Mouse (Mus musculus) adrenal gland, postnatal 4 days (tissue): Measurements from ENCODE around the gene Npepps. TPM values are rescaled to one million over a fixed set of nuclear protein-coding genes. Genes with fewer than 3 reads are reported as not detected.
"Not testable (repeated sequence)": the region's sequence is repeated elsewhere in the genome, so short reads cannot be mapped to it uniquely, and the experiment has no call there.

ENCODE experiments used
- DNase-seq, 2 experiments: peaks; one replicate each; pipeline ENCODE4 v3.0.0; 2021 to 2022; ENCODE audit warnings: low spot score in 2 of 2, mixed read lengths in 2 of 2
- total RNA-seq, 2 experiments: library from RNA; stranded (reverse); gene quantifications; 2 replicates each; pipeline ENCODE4 v1.2.3; 2021

Gene Npepps
- total RNA-seq, 2 experiments from 2014 or later: 66.3 to 80.3 TPM

DNA sequence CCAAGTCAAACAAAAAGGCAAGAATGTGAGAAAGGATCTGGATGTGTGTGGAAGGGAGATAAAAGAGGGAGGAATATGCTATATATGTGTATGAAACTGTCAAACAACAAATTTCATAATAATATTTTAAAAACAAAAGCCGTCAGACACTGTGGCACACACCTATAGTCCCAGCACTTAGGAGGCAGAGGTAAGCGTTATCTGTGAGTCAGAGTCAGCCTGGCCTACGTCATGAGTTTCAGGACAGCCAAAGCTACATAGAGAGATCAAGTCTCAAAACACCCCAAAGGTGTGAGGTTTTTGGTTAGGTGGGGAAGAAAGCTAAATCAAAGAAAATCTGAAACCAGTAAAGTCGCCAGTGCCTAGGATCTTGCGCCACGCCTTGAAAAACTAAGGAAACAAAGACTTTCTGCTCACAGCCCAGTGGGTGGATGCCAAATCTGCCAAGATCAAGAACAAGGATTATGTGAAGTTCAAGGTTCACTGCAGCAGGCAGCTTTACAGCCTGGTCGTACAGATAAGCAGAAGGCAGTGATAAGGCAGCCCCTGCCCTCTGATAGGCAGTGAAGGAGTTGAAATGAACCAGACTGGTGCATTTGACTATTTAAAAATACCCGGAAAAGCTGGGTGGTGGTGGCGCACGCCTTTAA lies 33.8 kb downstream of the Npepps start:
- no peak for DNase-seq

GRCm38 (mm10) chr11:97241321-97241720 lies 39.1 kb downstream of the Npepps start:
- DNase-seq: no peak

DNA sequence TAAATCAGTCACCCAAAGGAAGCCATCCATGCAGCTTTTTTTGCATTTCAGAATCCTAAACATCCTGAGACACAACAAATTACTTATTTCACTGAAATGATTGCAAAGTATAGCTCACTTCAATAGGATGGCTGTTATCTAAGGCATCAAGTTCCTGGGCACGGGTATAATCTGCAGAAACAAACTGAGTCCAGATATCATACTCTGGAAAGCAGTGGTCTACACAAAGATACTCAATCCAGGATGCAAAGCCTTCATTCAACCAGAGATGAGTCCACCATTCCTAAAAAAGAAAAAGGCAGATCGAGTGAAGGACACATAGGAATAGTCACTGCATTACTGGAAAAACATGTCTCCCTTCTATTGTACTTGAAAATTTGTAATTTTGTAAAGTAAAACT lies 42.5 kb downstream of the Npepps start:
- DNase-seq: no peak

DNA sequence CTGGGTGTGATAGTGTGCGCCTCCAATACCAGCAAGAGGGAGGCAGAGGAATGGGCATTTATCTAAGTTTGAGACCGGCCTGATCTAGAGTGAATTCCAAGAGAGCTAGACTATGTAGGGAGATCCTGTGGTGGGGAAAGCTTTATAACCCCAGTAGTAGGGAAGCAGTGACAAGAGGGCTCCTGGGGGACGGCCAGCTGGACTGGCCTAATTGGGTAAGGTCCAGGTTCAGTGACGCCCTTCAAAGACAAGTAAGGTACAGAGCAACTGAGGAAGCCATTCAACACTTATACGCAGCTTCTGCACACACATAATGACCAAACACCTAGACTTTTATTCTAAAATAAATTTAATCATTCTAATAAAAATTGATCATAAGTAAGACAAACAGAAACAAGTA lies 48.0 kb downstream of the Npepps start:
- no peak for DNase-seq

- DNase-seq: no peak
Measured at GRCm38 (mm10) chr11:97229396-97229795, 51.0 kb downstream of the Npepps start.

DNA sequence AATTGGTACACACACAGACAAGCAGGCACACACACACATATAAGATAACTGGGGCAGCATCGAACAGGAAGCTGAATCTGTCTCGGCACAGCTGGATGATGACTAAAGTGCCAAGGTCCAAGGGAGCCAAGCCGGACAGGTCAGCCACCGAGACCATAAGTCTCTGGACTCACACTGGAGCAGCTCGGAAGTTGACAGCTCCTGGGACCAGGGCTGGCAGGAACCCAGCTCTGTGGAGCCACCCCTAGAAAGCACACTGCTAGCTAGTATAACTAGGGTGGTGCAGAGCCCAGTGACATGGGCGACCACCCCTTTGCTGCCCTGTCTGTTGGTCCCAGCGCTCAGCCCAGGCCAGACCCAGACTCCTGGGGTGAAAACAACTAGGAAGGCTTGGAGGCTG lies 51.5 kb downstream of the Npepps start:
- DNase-seq: no peak

GRCm38 (mm10) chr11:97226131-97226530 lies 54.3 kb downstream of the Npepps start:
- DNase-seq: no peak

DNA sequence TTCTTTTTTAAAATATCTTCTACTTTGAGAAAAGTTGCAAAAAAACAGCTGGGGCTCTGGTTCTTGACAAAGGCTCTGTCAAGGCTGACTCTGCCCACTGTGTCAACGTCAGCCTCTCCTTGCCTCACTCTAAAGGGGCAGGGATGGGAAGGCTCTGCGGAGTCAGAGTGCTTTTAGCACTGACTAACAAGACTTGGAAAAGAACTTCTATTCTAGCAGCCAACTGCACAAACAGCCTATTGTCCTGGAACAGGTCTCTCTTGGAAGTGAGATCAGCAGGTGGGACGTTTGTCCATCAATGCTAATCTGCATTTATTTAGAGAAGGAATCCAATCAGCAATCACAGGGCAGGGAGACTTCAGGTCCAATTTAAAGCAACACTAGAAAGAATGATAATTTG lies 57.0 kb downstream of the Npepps start:
- no peak for DNase-seq

- DNase-seq: no peak
Measured at GRCm38 (mm10) chr11:97221611-97222010, 58.8 kb downstream of the Npepps start.

DNA sequence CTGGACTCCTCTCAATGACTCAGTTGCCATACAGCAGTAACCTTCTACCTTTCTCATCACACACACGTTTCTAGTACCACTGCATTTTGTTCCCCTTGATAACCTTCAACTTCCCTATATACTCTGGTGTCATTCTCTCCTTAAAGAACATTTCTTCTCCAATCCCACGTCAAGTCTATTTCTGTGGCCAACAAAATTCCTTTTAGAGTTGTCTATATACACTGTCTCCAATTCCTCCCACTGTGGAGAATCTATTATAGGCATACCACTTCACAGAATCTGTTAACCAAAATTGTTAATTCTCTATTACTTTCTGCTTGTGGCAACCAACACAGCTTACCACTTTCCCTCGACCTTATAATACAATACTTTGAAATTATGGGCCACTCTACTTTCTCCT lies 60.2 kb downstream of the Npepps start:
- DNase-seq: no peak

GRCm38 (mm10) chr11:97214411-97214810 lies 66.0 kb downstream of the Npepps start:
- DNase-seq: no peak

DNA sequence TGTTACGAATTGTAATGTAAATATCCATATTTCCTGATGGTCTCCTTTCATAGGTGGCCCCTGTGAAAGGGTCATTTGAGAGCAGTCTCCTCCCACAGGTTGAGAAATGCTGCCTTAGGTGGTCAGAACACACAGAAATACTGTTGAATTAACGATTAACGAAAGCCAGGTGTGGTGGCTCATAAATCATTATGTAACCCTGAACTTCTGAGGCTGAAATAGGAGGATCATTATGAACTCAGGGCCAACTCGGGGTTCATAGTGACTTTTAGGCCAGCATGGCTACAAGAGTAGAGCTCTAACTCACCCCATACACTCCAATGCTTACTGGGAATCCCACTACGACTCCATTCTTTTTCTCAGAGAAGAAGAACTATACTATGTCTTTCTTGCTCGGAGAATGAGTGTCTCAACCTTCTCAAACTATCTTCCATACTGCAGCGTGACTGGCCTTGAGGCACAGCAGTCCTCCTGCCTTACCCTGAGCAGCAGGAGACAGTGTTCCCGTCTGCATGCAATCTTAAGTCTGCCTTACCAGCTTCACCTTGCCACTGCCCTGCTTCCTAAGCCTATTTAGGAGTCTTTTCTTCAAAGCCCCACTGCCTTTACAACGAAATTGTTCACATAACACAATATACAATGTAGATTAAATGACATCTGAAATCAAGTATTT lies 69.6 kb downstream of the Npepps start:
- DNase-seq: no peak

DNA sequence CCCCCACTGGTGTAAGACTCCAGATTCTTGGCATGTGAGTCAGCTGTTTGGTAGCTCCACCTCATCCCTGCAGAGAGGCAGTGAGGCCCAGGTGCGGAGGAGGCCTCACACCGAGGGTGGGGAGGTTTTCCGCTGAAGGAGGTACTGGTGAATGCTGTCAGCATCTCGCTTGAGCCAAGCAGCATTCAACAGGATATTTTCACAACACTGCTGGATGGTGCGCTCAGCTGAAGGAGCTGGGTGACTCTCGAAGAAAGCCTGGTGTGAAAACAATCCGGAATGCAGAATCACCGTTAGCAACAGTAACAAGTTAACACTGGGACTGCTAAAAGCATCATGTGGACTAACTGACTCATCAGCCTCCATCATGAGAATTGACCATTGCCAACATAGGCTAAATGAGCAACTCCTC lies 73.4 kb downstream of the Npepps start:
- no peak for DNase-seq

DNA sequence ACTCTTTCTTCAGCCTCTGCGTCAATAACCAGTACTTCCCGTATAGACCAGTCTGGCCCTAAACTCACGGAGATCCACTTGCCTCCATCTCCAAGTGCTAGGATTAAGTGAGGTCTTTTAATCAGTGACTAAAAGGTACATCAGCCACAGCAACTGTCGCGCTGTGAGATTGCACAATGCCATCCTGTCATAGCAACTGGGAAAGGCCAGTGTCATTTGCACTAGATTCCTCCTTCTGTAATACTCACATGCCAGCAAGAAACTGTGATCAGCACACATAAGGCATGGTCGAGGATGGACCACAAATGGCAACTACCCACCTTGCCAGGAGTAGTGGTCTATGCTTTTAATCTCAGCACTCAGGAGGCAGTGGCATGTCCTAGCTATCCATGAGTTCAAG lies 80.9 kb downstream of the Npepps start:
- DNase-seq: no peak

- DNase-seq: no peak
Measured at GRCm38 (mm10) chr11:97198601-97199000, 81.8 kb downstream of the Npepps start.

DNA sequence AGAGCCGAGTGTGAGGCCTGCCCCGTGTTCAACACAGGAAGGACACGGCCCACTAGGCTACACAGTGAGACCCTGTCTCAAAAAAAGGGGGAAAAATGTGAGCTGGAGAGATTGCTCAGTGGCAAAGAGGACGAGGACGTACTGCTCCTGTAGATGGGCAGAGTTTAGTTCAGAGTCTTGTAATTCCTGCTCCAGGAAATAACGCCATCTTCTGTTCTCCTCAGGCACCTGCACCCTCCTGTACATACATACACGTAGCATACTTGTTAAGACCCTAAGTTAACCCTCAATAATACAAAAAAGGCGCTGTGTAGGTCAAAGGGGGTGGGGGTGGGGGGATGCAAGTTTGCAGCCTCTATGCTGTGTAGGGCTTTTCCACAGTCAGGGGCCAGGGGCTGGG lies 83.4 kb downstream of the Npepps start:
- no peak for DNase-seq

GRCm38 (mm10) chr11:97196541-97196940 lies 83.9 kb downstream of the Npepps start:
- DNase-seq: no peak

DNA sequence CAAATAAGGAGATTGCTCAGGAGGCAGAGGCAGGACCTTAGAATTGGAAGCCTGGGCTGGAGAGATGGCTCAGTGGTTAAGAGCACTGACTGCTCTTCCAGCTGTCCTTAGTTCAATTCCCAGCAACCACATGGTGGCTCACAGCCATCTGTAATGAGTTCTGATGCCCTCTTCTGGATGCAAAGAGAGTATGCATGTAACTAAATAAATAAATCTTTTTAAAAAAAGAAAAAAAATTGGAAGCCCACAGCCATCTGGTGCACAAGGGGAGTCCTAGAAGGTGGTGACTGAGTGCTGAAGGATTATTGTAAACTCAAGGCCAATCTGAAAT lies 87.9 kb downstream of the Npepps start:
- no peak for DNase-seq

DNA sequence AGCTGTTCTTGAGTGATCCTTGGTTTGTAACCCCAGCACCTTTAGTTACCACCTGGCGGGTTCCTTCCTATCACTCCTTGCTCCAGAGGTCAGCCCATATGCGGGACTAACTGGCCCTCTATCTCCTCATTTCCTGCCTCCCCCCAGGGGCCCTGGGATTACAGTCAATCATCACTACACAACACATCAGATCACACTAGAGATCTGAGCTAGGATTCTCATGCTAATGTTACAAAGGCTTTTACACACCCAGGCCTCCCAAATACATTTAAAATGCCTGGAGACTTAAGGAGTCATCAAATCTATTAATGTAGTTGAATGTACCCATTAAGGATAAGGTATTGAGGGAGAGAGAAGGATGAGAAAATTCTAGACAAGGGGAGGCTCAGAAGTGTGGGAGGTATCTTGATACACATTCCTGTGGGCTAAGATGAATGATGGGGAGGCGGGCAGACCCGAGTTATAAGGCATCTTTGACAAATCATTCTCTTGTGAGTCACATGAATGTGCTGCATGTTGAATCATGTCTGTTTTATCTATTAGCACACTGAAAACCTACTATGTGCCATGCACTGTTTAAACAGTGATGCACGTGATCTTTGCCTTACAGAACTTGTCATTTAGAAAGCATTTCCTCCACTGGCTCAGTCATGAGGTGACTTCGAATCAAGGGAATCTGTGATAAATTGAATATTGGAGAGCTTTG lies 88.4 kb downstream of the Npepps start:
- no peak for DNase-seq

- no peak for DNase-seq
Measured at GRCm38 (mm10) chr11:97190992-97191391, 89.4 kb downstream of the Npepps start.

GRCm38 (mm10) chr11:97189645-97190044 lies 90.8 kb downstream of the Npepps start:
- DNase-seq: not testable (repeated sequence)

DNA sequence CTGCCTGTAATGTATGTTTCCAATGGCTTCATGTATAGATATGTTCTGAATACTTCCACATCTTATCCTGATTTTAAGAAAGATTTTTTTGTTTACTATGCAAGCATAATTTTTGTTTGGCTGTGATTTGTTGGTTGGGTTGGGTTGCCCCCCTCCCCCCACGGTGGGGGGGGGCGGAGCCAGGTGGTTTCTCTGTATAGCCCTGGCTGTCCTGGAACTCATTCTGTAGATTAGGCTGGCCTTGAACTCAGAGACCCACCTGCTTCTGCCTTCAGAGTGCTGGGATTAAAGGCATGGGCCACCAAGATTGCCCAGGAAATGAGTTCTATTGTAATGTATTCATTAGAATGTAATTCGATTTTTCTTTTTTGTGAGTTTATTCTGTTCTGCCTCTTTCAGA lies 91.2 kb downstream of the Npepps start:
- DNase-seq: no peak

GRCm38 (mm10) chr11:97188643-97188955 lies 91.8 kb downstream of the Npepps start:
- DNase-seq: no peak
